Mouse (Mus musculus): ENCODE results near the gene Car2. TPM values are rescaled to one million over a fixed set of nuclear protein-coding genes. Genes with fewer than 3 reads are reported as not detected.

Car2 gene
- polyA plus RNA-seq, 1 experiment from 2014 or later, result 19.9 TPM

- Histone ChIP-seq H3K9ac (no peak overlapping the region), H3K36me3 (no peaks in the 10 kb centered on the region), H3K4me2 (replicated peaks) (no peak overlapping the region), H3K4me3 (replicated peaks) (no peak overlapping the region), H3K4me1 (no peaks in the 10 kb centered on the region), H3K27ac (replicated peaks) (no peak overlapping the region), H3K9me3 (replicated peaks) (no peaks in the 10 kb centered on the region), H3K27me3 (no peaks in the 10 kb centered on the region; the same call in 1 of the 2 replicates)
- 49% methylated on average over 2 of the region's 2 CpGs for WGBS
- ATAC-seq (ENCODE audit: insufficient number of reproducible peaks, low FRiP score, low TSS enrichment, low read depth), result no peak
Measured at GRCm38 (mm10) chr3:14880277-14880676, 5.8 kb upstream of the Car2 start.

DNA sequence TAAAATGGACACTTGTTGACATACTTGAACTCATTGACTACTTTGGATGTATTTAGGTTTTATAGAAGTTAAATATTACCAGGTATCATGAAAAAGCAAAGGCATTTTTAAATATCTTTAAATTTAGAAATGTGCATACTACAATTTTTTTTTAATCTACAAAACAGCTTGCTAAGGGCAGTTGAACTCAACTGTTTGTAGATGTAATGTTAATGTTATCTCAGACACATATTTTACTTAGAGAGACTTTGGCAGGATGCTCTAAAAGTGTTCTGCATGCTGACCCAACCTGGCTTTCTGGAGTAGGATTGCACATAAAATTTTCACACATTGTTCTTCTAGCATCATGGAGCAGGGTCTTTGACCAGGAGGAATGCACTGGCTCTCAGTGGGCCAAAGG, 4.1 kb upstream of the Car2 start:
- H3K36me3 ChIP-seq, result no peaks in the 10 kb centered on the region
- H3K4me3 ChIP-seq (replicated peaks), result no peak overlapping the region
- peaks cover 9% of the 10 kb centered on the region for H3K27me3 ChIP-seq
- no peak overlapping the region for H3K9ac ChIP-seq
- H3K9me3 ChIP-seq (replicated peaks), result no peaks in the 10 kb centered on the region
- no peak for ATAC-seq (ENCODE audit: insufficient number of reproducible peaks, low FRiP score, low TSS enrichment, low read depth)
- peaks cover 6% of the 10 kb centered on the region; the same call in 1 of the 2 replicates for H3K4me1 ChIP-seq
- H3K27ac ChIP-seq (replicated peaks), result no peak overlapping the region
- H3K4me2 ChIP-seq (replicated peaks), result no peak overlapping the region

- H3K4me3 ChIP-seq (replicated peaks), result no peak overlapping the region
- H3K27ac ChIP-seq (replicated peaks), result no peak overlapping the region
- no peak overlapping the region for H3K9ac ChIP-seq
- H3K9me3 ChIP-seq (replicated peaks), result no peaks in the 10 kb centered on the region
- peaks cover 17% of the 10 kb centered on the region for H3K27me3 ChIP-seq
- no peak for ATAC-seq (ENCODE audit: insufficient number of reproducible peaks, low FRiP score, low TSS enrichment, low read depth)
- H3K4me2 ChIP-seq (replicated peaks), result no peak overlapping the region
- peaks cover 6% of the 10 kb centered on the region; the same call in 1 of the 2 replicates for H3K4me1 ChIP-seq
- 46% methylated on average over 3 of the region's 3 CpGs for WGBS
- no peaks in the 10 kb centered on the region for H3K36me3 ChIP-seq
Measured at GRCm38 (mm10) chr3:14882756-14883155, 3.3 kb upstream of the Car2 start.

DNA sequence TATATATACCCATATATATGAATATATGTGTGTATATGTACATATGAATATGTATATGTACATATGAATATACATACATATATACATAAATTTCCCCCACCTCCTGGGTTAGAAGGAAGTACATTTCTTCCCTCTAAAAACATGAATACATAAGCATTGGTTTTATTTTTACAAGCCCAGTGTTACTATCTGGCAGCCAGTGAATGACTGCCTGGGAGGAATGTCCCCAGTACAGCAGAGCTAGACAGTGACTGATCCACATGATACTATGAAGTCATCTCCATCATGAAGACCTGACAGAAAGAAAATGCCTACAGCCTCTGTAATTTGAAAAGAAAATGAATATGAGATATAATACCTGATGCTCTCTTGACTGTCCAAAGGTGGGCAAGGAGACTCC, 1.2 kb upstream of the Car2 start:
- Histone ChIP-seq H3K36me3 (no peaks in the 10 kb centered on the region), H3K4me1 (peaks cover 6% of the 10 kb centered on the region; the same call in 1 of the 2 replicates), H3K4me2 (replicated peaks) (no peak overlapping the region), H3K9ac (no peak overlapping the region), H3K27ac (replicated peaks) (no peak overlapping the region), H3K9me3 (replicated peaks) (no peaks in the 10 kb centered on the region), H3K4me3 (replicated peaks) (no peak overlapping the region), H3K27me3 (peaks cover 21% of the 10 kb centered on the region)
- ATAC-seq (ENCODE audit: insufficient number of reproducible peaks, low FRiP score, low TSS enrichment, low read depth), result no peak

DNA sequence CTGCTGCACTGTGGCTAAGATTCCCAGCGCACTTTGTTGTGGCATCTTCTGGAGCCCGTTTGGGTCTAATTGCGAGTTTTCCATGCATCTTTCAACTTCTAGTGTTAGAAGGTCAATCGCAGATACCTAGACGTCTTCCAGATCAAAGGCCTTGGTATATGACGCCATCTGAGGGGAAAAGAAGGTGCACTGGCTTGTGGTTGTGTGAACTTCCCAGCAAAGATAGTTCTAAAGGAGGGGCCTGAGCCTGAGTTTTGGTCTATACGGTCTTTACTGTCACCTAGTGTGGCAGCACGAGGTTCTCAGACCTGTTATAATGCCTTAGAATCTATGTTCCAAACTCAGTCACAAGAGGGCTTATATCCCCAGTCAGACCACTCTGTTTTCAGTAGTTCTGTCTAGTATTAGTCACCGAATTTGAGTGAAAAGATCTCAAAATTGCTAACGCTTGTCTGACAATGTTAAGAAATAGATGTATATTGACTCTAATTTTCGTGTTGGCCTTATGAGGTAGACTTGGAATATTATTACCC, 1.1 kb downstream of the Car2 start:
- no peaks in the 10 kb centered on the region for H3K9me3 ChIP-seq (replicated peaks)
- no peak overlapping the region for H3K9ac ChIP-seq
- peaks cover 21% of the 10 kb centered on the region for H3K27me3 ChIP-seq
- ATAC-seq (ENCODE audit: insufficient number of reproducible peaks, low FRiP score, low TSS enrichment, low read depth), result no peak
- no peaks in the 10 kb centered on the region for H3K36me3 ChIP-seq
- H3K4me2 ChIP-seq (replicated peaks), result peak overlapping the region; percentile 97
- no peak overlapping the region for H3K27ac ChIP-seq (replicated peaks)
- peak overlapping the region; percentile 62 for H3K4me3 ChIP-seq (replicated peaks)
- H3K4me1 ChIP-seq, result peaks cover 6% of the 10 kb centered on the region; the same call in 1 of the 2 replicates
- WGBS, result 36% methylated on average over 11 of the region's 11 CpGs

- Histone ChIP-seq H3K27ac (replicated peaks) (no peak overlapping the region), H3K4me2 (replicated peaks) (no peak overlapping the region), H3K27me3 (peaks cover 21% of the 10 kb centered on the region), H3K4me1 (peaks cover 6% of the 10 kb centered on the region; the same call in 1 of the 2 replicates), H3K9me3 (replicated peaks) (no peaks in the 10 kb centered on the region), H3K36me3 (no peaks in the 10 kb centered on the region), H3K9ac (no peak overlapping the region), H3K4me3 (replicated peaks) (no peak overlapping the region)
- WGBS, result 70% methylated on average over 10 of the region's 10 CpGs
- ATAC-seq (ENCODE audit: insufficient number of reproducible peaks, low FRiP score, low TSS enrichment, low read depth), result no peak
Measured at GRCm38 (mm10) chr3:14887686-14888295, 1.7 kb downstream of the Car2 start.

DNA sequence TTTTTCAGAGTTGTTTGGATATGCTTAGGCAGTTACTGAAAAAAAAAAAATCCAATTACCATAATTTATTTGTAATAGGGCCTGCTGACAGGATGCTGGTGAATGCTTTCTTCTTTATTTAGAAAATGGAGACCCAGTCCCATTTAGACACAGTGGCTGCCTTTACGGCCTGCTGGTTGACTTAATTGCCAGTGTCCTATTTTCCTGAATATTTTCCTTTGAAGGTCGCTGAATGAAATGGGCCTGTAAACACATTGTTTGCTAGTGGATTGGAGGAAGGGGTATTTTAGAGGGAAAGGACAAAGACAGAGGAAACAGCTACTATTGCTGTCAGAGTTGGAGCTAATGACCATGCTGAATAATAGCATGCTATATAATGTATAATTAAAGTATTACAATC, 2.5 kb downstream of the Car2 start:
- 75% methylated on average over 2 of the region's 2 CpGs for WGBS
- Histone ChIP-seq H3K4me3 (replicated peaks) (no peak overlapping the region), H3K4me2 (replicated peaks) (no peak overlapping the region), H3K27ac (replicated peaks) (no peak overlapping the region), H3K27me3 (peaks cover 21% of the 10 kb centered on the region), H3K36me3 (no peaks in the 10 kb centered on the region), H3K4me1 (peaks cover 6% of the 10 kb centered on the region; the same call in 1 of the 2 replicates), H3K9me3 (replicated peaks) (no peaks in the 10 kb centered on the region), H3K9ac (no peak overlapping the region)
- ATAC-seq (ENCODE audit: insufficient number of reproducible peaks, low FRiP score, low TSS enrichment, low read depth), result no peak

GRCm38 (mm10) chr3:14889085-14889484, 3.0 kb downstream of the Car2 start:
- Histone ChIP-seq H3K9ac (no peak overlapping the region), H3K27ac (replicated peaks) (no peak overlapping the region), H3K4me3 (replicated peaks) (no peak overlapping the region), H3K4me1 (peaks cover 6% of the 10 kb centered on the region; the same call in 1 of the 2 replicates), H3K27me3 (peaks cover 21% of the 10 kb centered on the region), H3K9me3 (replicated peaks) (no peaks in the 10 kb centered on the region), H3K36me3 (no peaks in the 10 kb centered on the region), H3K4me2 (replicated peaks) (no peak overlapping the region)
- ATAC-seq (ENCODE audit: insufficient number of reproducible peaks, low FRiP score, low TSS enrichment, low read depth), result no peak
- 72% methylated on average over 2 of the region's 2 CpGs for WGBS

GRCm38 (mm10) chr3:14889716-14890409, 3.8 kb downstream of the Car2 start:
- no peak for ATAC-seq (ENCODE audit: insufficient number of reproducible peaks, low FRiP score, low TSS enrichment, low read depth)
- Histone ChIP-seq H3K4me3 (replicated peaks) (no peak overlapping the region), H3K9ac (no peak overlapping the region), H3K27ac (replicated peaks) (no peak overlapping the region), H3K4me2 (replicated peaks) (no peak overlapping the region), H3K36me3 (no peaks in the 10 kb centered on the region), H3K9me3 (replicated peaks) (no peaks in the 10 kb centered on the region), H3K27me3 (peaks cover 21% of the 10 kb centered on the region), H3K4me1 (peaks cover 6% of the 10 kb centered on the region; the same call in 1 of the 2 replicates)
- WGBS, result 43% methylated on average over 4 of the region's 4 CpGs

- H3K27me3 ChIP-seq, result peaks cover 1% of the 10 kb centered on the region
- H3K36me3 ChIP-seq, result no peaks in the 10 kb centered on the region
- no peak for ATAC-seq (ENCODE audit: insufficient number of reproducible peaks, low FRiP score, low TSS enrichment, low read depth)
- H3K27ac ChIP-seq (replicated peaks), result no peak overlapping the region
- no peaks in the 10 kb centered on the region for H3K9me3 ChIP-seq (replicated peaks)
- no peaks in the 10 kb centered on the region for H3K4me1 ChIP-seq
- no peak overlapping the region for H3K4me2 ChIP-seq (replicated peaks)
- H3K9ac ChIP-seq, result no peak overlapping the region
- 72% methylated on average over 3 of the region's 3 CpGs for WGBS
- H3K4me3 ChIP-seq (replicated peaks), result no peak overlapping the region
Measured at GRCm38 (mm10) chr3:14892991-14893390, 6.9 kb downstream of the Car2 start.

GRCm38 (mm10) chr3:14893700-14894099, 7.6 kb downstream of the Car2 start:
- no peak for ATAC-seq (ENCODE audit: insufficient number of reproducible peaks, low FRiP score, low TSS enrichment, low read depth)
- Histone ChIP-seq H3K4me3 (replicated peaks) (no peak overlapping the region), H3K27me3 (no peaks in the 10 kb centered on the region), H3K9ac (no peak overlapping the region), H3K36me3 (no peaks in the 10 kb centered on the region), H3K9me3 (replicated peaks) (no peaks in the 10 kb centered on the region), H3K27ac (replicated peaks) (no peak overlapping the region), H3K4me2 (replicated peaks) (no peak overlapping the region), H3K4me1 (no peaks in the 10 kb centered on the region)
- 44% methylated on average over 5 of the region's 5 CpGs for WGBS

All from embryonic facial prominence, embryonic 15.5 days (tissue).